Comparison of ENCODE assay signal across 29 mouse cellular contexts in genomic region chr4:58516221-58516620, GRCm38 (mm10). TPM values are rescaled to one million over a fixed set of nuclear protein-coding genes. Genes with fewer than 3 reads are reported as not detected.
DNase-seq lines count a peak whose midpoint lies in the region; ATAC-seq and TF ChIP-seq lines count a peak whose summit lies in the region.
"Had no signal": no experiment of that assay in that cellular context is flagged by ENCODE, and none has a peak within 500 bp of the region (broad histone marks: within the 10 kb centered on the region; RNA-seq: fewer than 3 reads in every experiment).

No protein-coding gene starts in this region.

- no peak for TF ChIP-seq POLR2A in embryonic fibroblast, embryonic 13.5 days (IDR thresholded peaks at IDR 0.05; ENCODE audit: low read depth, low read length)

- no peaks in the 10 kb centered on the region for H3K9me3 ChIP-seq in lung, embryonic 14.5 days (ENCODE audit: low read depth, low read length)
- no peaks in the 10 kb centered on the region for H3K9me3 ChIP-seq in limb, embryonic 15.5 days
- H3K9me3 ChIP-seq: embryonic facial prominence, embryonic 12.5 days; forebrain, embryonic 12.5 days; heart, embryonic 10.5 days; hindbrain, embryonic 12.5 days; midbrain, embryonic 12.5 days; neural tube, embryonic 13.5 days had no signal

- no peaks in the 10 kb centered on the region for H3K27me3 ChIP-seq in lung, embryonic 14.5 days (ENCODE audit: insufficient read depth, low read length)
- H3K27me3 ChIP-seq in limb, embryonic 15.5 days = no peaks in the 10 kb centered on the region
- H3K27me3 ChIP-seq: embryonic facial prominence, embryonic 12.5 days; forebrain, embryonic 12.5 days; hindbrain, embryonic 12.5 days; midbrain, embryonic 12.5 days; neural tube, embryonic 13.5 days had no signal

- no peak overlapping the region for H3K9ac ChIP-seq in lung, embryonic 14.5 days
- no peak overlapping the region for H3K9ac ChIP-seq in limb, embryonic 15.5 days
- H3K9ac ChIP-seq: embryonic facial prominence, embryonic 12.5 days; forebrain, embryonic 12.5 days; forebrain, postnatal 0 days; hindbrain, embryonic 12.5 days; midbrain, embryonic 12.5 days; neural tube, embryonic 13.5 days had no signal

- 41% methylated on average over 5 of the region's 5 CpGs for WGBS in lung, embryonic 14.5 days
- 42% methylated on average over 5 of the region's 5 CpGs for WGBS in limb, embryonic 15.5 days

- DNase-seq in lung, embryonic 14.5 days = peak; percentile 44
- DNase-seq in lung, adult 18-20 months = no peak
- DNase-seq in adipocyte (ENCODE audit: low spot score) = peak; percentile 7
- no peak for DNase-seq in thymus, postnatal 10 days (ENCODE audit: low spot score in 2 of 2)
- DNase-seq in layer of hippocampus, adult 18-20 months (ENCODE audit: low spot score in 2 of 2) = no peak
- no peak for DNase-seq in right cerebral cortex, postnatal 25 days
- DNase-seq: adrenal gland, adult 8-10 months; B cell, adult 2 months; cerebellum, adult 2 months; cerebellum, postnatal 14 days; forebrain, postnatal 0 days; gastrocnemius, postnatal 14 days; heart, postnatal 36 days; kidney, adult 9 months; kidney, postnatal 10 days; thymus, adult 18-20 months had no signal

- H3K4me1 ChIP-seq in lung, embryonic 14.5 days (ENCODE audit: insufficient read depth) = 0 out of 2 replicates have a peak, but pooled peaks cover 4% of the 10 kb centered on the region
- H3K4me1 ChIP-seq in embryonic fibroblast, embryonic 13.5 days (ENCODE audit: control insufficient read depth, insufficient read depth, low read length) = peaks cover 5% of the 10 kb centered on the region; the same call in 1 of the 2 replicates
- H3K4me1 ChIP-seq in limb, embryonic 15.5 days = peaks cover 39% of the 10 kb centered on the region
- H3K4me1 ChIP-seq: forebrain, embryonic 12.5 days; midbrain, embryonic 12.5 days; neural tube, embryonic 13.5 days had no signal

- no peak for TF ChIP-seq CTCF in lung, embryonic 14.5 days (IDR thresholded peaks at IDR 0.05; ENCODE audit: low read depth)
- TF ChIP-seq CTCF in embryonic fibroblast, embryonic 13.5 days (IDR thresholded peaks at IDR 0.05; ENCODE audit: borderline replicate concordance, insufficient read depth, low read length) = no peak

- H3K4me3 ChIP-seq in lung, embryonic 14.5 days (ENCODE audit: low read depth, low read length) = no peak overlapping the region
- H3K4me3 ChIP-seq in embryonic fibroblast, embryonic 13.5 days (ENCODE audit: insufficient read depth, low read length) = no peak overlapping the region
- H3K4me3 ChIP-seq in limb, embryonic 15.5 days = no peak overlapping the region
- H3K4me3 ChIP-seq: embryonic facial prominence, embryonic 12.5 days; forebrain, embryonic 12.5 days; heart, embryonic 10.5 days; hindbrain, embryonic 12.5 days; left cerebral cortex, adult 2 months; midbrain, embryonic 12.5 days; neural tube, embryonic 13.5 days had no signal

- 0 out of 2 replicates have a peak overlapping the region, but pooled peaks have one; percentile 42 for H3K27ac ChIP-seq in lung, embryonic 14.5 days (ENCODE audit: low read depth)
- H3K27ac ChIP-seq in embryonic fibroblast, embryonic 13.5 days (ENCODE audit: insufficient read depth, low read length) = peak overlapping the region; percentile 74
- H3K27ac ChIP-seq in limb, embryonic 15.5 days = peak overlapping the region; percentile 17
- H3K27ac ChIP-seq: embryonic facial prominence, embryonic 12.5 days; forebrain, embryonic 12.5 days; heart, embryonic 10.5 days; hindbrain, embryonic 12.5 days; hindbrain, postnatal 0 days; left cerebral cortex, adult 2 months; midbrain, embryonic 12.5 days; neural tube, embryonic 13.5 days had no signal

- H3K4me2 ChIP-seq in lung, embryonic 14.5 days = no peak overlapping the region
- H3K4me2 ChIP-seq in limb, embryonic 15.5 days = no peak overlapping the region
- H3K4me2 ChIP-seq: embryonic facial prominence, embryonic 12.5 days; forebrain, embryonic 12.5 days; hindbrain, embryonic 12.5 days; liver, embryonic 11.5 days; midbrain, embryonic 12.5 days; neural tube, embryonic 13.5 days had no signal

- no peaks in the 10 kb centered on the region for H3K36me3 ChIP-seq in lung, embryonic 14.5 days (ENCODE audit: insufficient read depth)
- no peaks in the 10 kb centered on the region for H3K36me3 ChIP-seq in limb, embryonic 15.5 days
- H3K36me3 ChIP-seq: forebrain, embryonic 12.5 days; hindbrain, embryonic 12.5 days; midbrain, embryonic 12.5 days; neural tube, embryonic 13.5 days had no signal

- ATAC-seq in lung, embryonic 14.5 days (ENCODE audit: insufficient read depth) = no peak
- ATAC-seq in limb, embryonic 15.5 days (ENCODE audit: insufficient number of reproducible peaks, low FRiP score, low TSS enrichment, low read depth) = no peak
- ATAC-seq: activated CD4-positive, CD25-positive, alpha-beta regulatory T cell, adult 4 months; forebrain, postnatal 0 days; hindbrain, postnatal 0 days; intestine, postnatal 0 days had no signal

RNA-seq across cellular contexts. Expression of gene Lpar1, which starts 37.5 kb away (rescaled TPM):
- 30.3 and 35.8 TPM in 2 replicates for polyA plus RNA-seq in lung, embryonic 14.5 days (2014; fragmentation: Nextera tagmentation; extraction: Ambion mirVana)
- 52.8 and 67.1 TPM in 2 replicates for polyA plus RNA-seq in embryonic fibroblast, embryonic 13.5 days (2011; ENCODE audit: insufficient read length, low read depth, missing spikeins)
- polyA plus RNA-seq in limb, embryonic 15.5 days (2015; fragmentation: Nextera tagmentation; extraction: Ambion mirVana) = 150 and 151 TPM in 2 replicates
- total RNA-seq in layer of hippocampus, adult 18-20 months (2021) = 10 to 100 TPM; 18.0 to 21.2 TPM
- polyA plus RNA-seq: activated CD4-positive, CD25-positive, alpha-beta regulatory T cell, adult 4 months had no signal

Comparison
In these comparisons a context has a peak if more than half of its experiments do, and no peak if none do; other contexts are left out.
1. DNase-seq: peak in lung, embryonic 14.5 days (single experiment) and adipocyte (single experiment); none in lung, adult 18-20 months (0 of 2), thymus, postnatal 10 days (0 of 2), layer of hippocampus, adult 18-20 months (0 of 2) and right cerebral cortex, postnatal 25 days (single experiment).
2. H3K27ac ChIP-seq: peak in every context shown above with its lines; median percentile 74 in embryonic fibroblast, embryonic 13.5 days; 42 in lung, embryonic 14.5 days; 17 in limb, embryonic 15.5 days.